Comparison of ENCODE assay signal across 11 mouse cellular contexts in genomic region chr7:4842077-4842476, GRCm38 (mm10). TPM values are rescaled to one million over a fixed set of nuclear protein-coding genes. Genes with fewer than 3 reads are reported as not detected.
DNase-seq lines count a peak whose midpoint lies in the region; ATAC-seq and TF ChIP-seq lines count a peak whose summit lies in the region.
"Had no signal": no experiment of that assay in that cellular context is flagged by ENCODE, and none has a peak within 500 bp of the region (broad histone marks: within the 10 kb centered on the region; RNA-seq: fewer than 3 reads in every experiment).

No protein-coding gene starts in this region.

- 53% methylated on average over 5 of the region's 5 CpGs for WGBS in heart, embryonic 15.5 days
- WGBS in forebrain, embryonic 15.5 days = 42% methylated on average over 5 of the region's 5 CpGs
- WGBS in neural tube, embryonic 14.5 days = 38% methylated on average over 5 of the region's 5 CpGs
- 57% methylated on average over 5 of the region's 5 CpGs for WGBS in heart, embryonic 12.5 days
- 71% methylated on average over 5 of the region's 5 CpGs for WGBS in thymus, adult 2 months

- no peak for DNase-seq in heart, adult 18-20 months
- DNase-seq in layer of hippocampus, postnatal 14 days (ENCODE audit: low spot score in 2 of 2) = peak; percentile 58 to 71
- DNase-seq in embryo, embryonic 11 days = no peak
- DNase-seq in thymus, adult 2 months = no peak
- DNase-seq: B cell, adult 2 months; heart, postnatal 14 days had no signal

- no peak overlapping the region for H3K27ac ChIP-seq in heart, embryonic 15.5 days
- H3K27ac ChIP-seq in forebrain, embryonic 15.5 days (replicated peaks) = peak overlapping the region; percentile 80
- H3K27ac ChIP-seq in neural tube, embryonic 14.5 days (ENCODE audit: low read depth, low read length) = peak overlapping the region; percentile 52
- no peak overlapping the region for H3K27ac ChIP-seq in heart, embryonic 12.5 days (ENCODE audit: poor library complexity, severe bottlenecking)
- H3K27ac ChIP-seq in thymus, adult 2 months (ENCODE audit: control insufficient read depth, insufficient read depth, low read length) = no peak overlapping the region
- H3K27ac ChIP-seq: limb, embryonic 15.5 days had no signal

- H3K36me3 ChIP-seq in heart, embryonic 15.5 days = no peaks in the 10 kb centered on the region
- H3K36me3 ChIP-seq in forebrain, embryonic 15.5 days = no peaks in the 10 kb centered on the region
- H3K36me3 ChIP-seq in neural tube, embryonic 14.5 days (ENCODE audit: control insufficient read depth, insufficient read depth, low read length) = no peaks in the 10 kb centered on the region
- H3K36me3 ChIP-seq in heart, embryonic 12.5 days = no peaks in the 10 kb centered on the region
- H3K36me3 ChIP-seq in thymus, adult 2 months (ENCODE audit: control insufficient read depth, insufficient read depth, low read length) = no peaks in the 10 kb centered on the region
- H3K36me3 ChIP-seq: limb, embryonic 15.5 days had no signal

- TF ChIP-seq CTCF in thymus, adult 2 months (IDR thresholded peaks at IDR 0.05; ENCODE audit: borderline replicate concordance, control insufficient read depth, extremely low read depth, insufficient read depth, low read length, poor library complexity) = no peak

- H3K27me3 ChIP-seq in heart, embryonic 15.5 days = peaks cover 98% of the 10 kb centered on the region
- H3K27me3 ChIP-seq in forebrain, embryonic 15.5 days = peaks cover 3% of the 10 kb centered on the region; the same call in 1 of the 2 replicates
- H3K27me3 ChIP-seq in neural tube, embryonic 14.5 days (ENCODE audit: control insufficient read depth, insufficient read depth, low read length) = no peaks in the 10 kb centered on the region
- peaks cover 97% of the 10 kb centered on the region for H3K27me3 ChIP-seq in heart, embryonic 12.5 days (replicated peaks)
- H3K27me3 ChIP-seq in thymus, adult 2 months (ENCODE audit: control insufficient read depth, insufficient read depth, low read length) = peaks cover 24% of the 10 kb centered on the region; the same call in 1 of the 2 replicates

- no peak for ATAC-seq in heart, embryonic 15.5 days (replicated peaks; ENCODE audit: insufficient number of reproducible peaks, insufficient read depth, low FRiP score, low read depth)
- ATAC-seq in forebrain, embryonic 15.5 days (replicated peaks) = peak; percentile 17
- no peak for ATAC-seq in neural tube, embryonic 14.5 days (ENCODE audit: low read depth)
- no peak for ATAC-seq in heart, embryonic 12.5 days (ENCODE audit: insufficient number of reproducible peaks, low FRiP score)

- H3K9ac ChIP-seq in heart, embryonic 15.5 days = no peak overlapping the region
- peak overlapping the region; percentile 15 for H3K9ac ChIP-seq in forebrain, embryonic 15.5 days (replicated peaks)
- peak overlapping the region; percentile 71 for H3K9ac ChIP-seq in neural tube, embryonic 14.5 days (replicated peaks; ENCODE audit: low read depth, low read length)
- H3K9ac ChIP-seq in heart, embryonic 12.5 days = no peak overlapping the region
- H3K9ac ChIP-seq: limb, embryonic 15.5 days had no signal

- peaks cover 17% of the 10 kb centered on the region for H3K4me1 ChIP-seq in heart, embryonic 15.5 days (replicated peaks)
- peaks cover 34% of the 10 kb centered on the region for H3K4me1 ChIP-seq in forebrain, embryonic 15.5 days
- H3K4me1 ChIP-seq in neural tube, embryonic 14.5 days (ENCODE audit: control insufficient read depth, insufficient read depth, low read length) = peaks cover 20% of the 10 kb centered on the region
- peaks cover 31% of the 10 kb centered on the region for H3K4me1 ChIP-seq in heart, embryonic 12.5 days (replicated peaks)
- peaks cover 7% of the 10 kb centered on the region; the same call in 1 of the 2 replicates for H3K4me1 ChIP-seq in thymus, adult 2 months (replicated peaks; ENCODE audit: control insufficient read depth, insufficient read depth, low read length)

- no peak overlapping the region for H3K4me2 ChIP-seq in heart, embryonic 15.5 days
- H3K4me2 ChIP-seq in forebrain, embryonic 15.5 days (replicated peaks) = peak overlapping the region; percentile 90
- peak overlapping the region; percentile 79 for H3K4me2 ChIP-seq in neural tube, embryonic 14.5 days (ENCODE audit: low read depth, low read length)
- H3K4me2 ChIP-seq in heart, embryonic 12.5 days = no peak overlapping the region

- H3K4me3 ChIP-seq in heart, embryonic 15.5 days = 0 out of 2 replicates have a peak overlapping the region, but pooled peaks have one; percentile 24
- H3K4me3 ChIP-seq in forebrain, embryonic 15.5 days = peak overlapping the region; percentile 68
- peak overlapping the region; percentile 59 for H3K4me3 ChIP-seq in neural tube, embryonic 14.5 days (ENCODE audit: low read depth, low read length)
- no peak overlapping the region for H3K4me3 ChIP-seq in heart, embryonic 12.5 days
- H3K4me3 ChIP-seq in thymus, adult 2 months (ENCODE audit: control insufficient read depth, insufficient read depth, low read length) = no peak overlapping the region

- TF ChIP-seq POLR2A in thymus, adult 2 months (IDR thresholded peaks at IDR 0.05; ENCODE audit: control insufficient read depth, extremely low read depth, insufficient read depth, low read length, poor library complexity) = no peak

- H3K9me3 ChIP-seq in heart, embryonic 15.5 days (replicated peaks) = no peaks in the 10 kb centered on the region
- H3K9me3 ChIP-seq in forebrain, embryonic 15.5 days = no peaks in the 10 kb centered on the region
- H3K9me3 ChIP-seq in neural tube, embryonic 14.5 days (ENCODE audit: control insufficient read depth, low read length) = no peaks in the 10 kb centered on the region
- peaks cover 11% of the 10 kb centered on the region for H3K9me3 ChIP-seq in heart, embryonic 12.5 days (replicated peaks)
- H3K9me3 ChIP-seq: limb, embryonic 15.5 days had no signal

RNA-seq across cellular contexts. Expression of gene Shisa7, which starts 2.4 kb away (rescaled TPM):
- polyA plus RNA-seq in heart, embryonic 15.5 days (2015; fragmentation: Nextera tagmentation; extraction: Ambion mirVana) = 0.05 and 0.14 TPM in 2 replicates
- not detected for total RNA-seq in heart, adult 18-20 months (2021)
- 8.8 and 10.7 TPM in 2 replicates for polyA plus RNA-seq in forebrain, embryonic 15.5 days (2015; fragmentation: Nextera tagmentation; extraction: Ambion mirVana)
- total RNA-seq in layer of hippocampus, postnatal 14 days (2021) = 100 to 1,000 TPM; 134 to 137 TPM
- polyA plus RNA-seq in neural tube, embryonic 14.5 days (2014; fragmentation: Nextera tagmentation; extraction: Ambion mirVana) = 16.8 and 18.7 TPM in 2 replicates
- 0.05 TPM in 1 of 2 replicates, not detected in the other for polyA plus RNA-seq in heart, embryonic 12.5 days (2016; fragmentation: Nextera tagmentation; extraction: Ambion mirVana)
- 0.48 and 0.74 TPM in 2 replicates for polyA plus RNA-seq in thymus, adult 2 months (2012; rRNA removed)

RNA-seq across cellular contexts. Expression of gene Isoc2b, which starts 28.0 kb away (rescaled TPM):
- polyA plus RNA-seq in heart, embryonic 15.5 days (2015; fragmentation: Nextera tagmentation; extraction: Ambion mirVana) = 3.0 and 4.8 TPM in 2 replicates
- total RNA-seq in heart, adult 18-20 months (2021) = 1 to 10 TPM; 3.5 to 6.3 TPM
- polyA plus RNA-seq in forebrain, embryonic 15.5 days (2015; fragmentation: Nextera tagmentation; extraction: Ambion mirVana) = 3.7 and 4.8 TPM in 2 replicates
- 1 to 10 TPM; 3.2 to 5.5 TPM for total RNA-seq in layer of hippocampus, postnatal 14 days (2021)
- polyA plus RNA-seq in neural tube, embryonic 14.5 days (2014; fragmentation: Nextera tagmentation; extraction: Ambion mirVana) = 3.2 and 3.9 TPM in 2 replicates
- 3.9 and 4.4 TPM in 2 replicates for polyA plus RNA-seq in heart, embryonic 12.5 days (2016; fragmentation: Nextera tagmentation; extraction: Ambion mirVana)
- 21.8 and 23.6 TPM in 2 replicates for polyA plus RNA-seq in thymus, adult 2 months (2012; rRNA removed)

RNA-seq across cellular contexts. Expression of gene Ube2s, which starts 29.7 kb away (rescaled TPM):
- 283 and 347 TPM in 2 replicates for polyA plus RNA-seq in heart, embryonic 15.5 days (2015; fragmentation: Nextera tagmentation; extraction: Ambion mirVana)
- total RNA-seq in heart, adult 18-20 months (2021) = 100 to 1,000 TPM in 1 of 2 experiments, 10 to 100 TPM in 1; 93.4 to 105 TPM
- polyA plus RNA-seq in forebrain, embryonic 15.5 days (2015; fragmentation: Nextera tagmentation; extraction: Ambion mirVana) = 363 and 383 TPM in 2 replicates
- 100 to 1,000 TPM; 103 to 123 TPM for total RNA-seq in layer of hippocampus, postnatal 14 days (2021)
- polyA plus RNA-seq in neural tube, embryonic 14.5 days (2014; fragmentation: Nextera tagmentation; extraction: Ambion mirVana) = 249 and 263 TPM in 2 replicates
- 344 and 363 TPM in 2 replicates for polyA plus RNA-seq in heart, embryonic 12.5 days (2016; fragmentation: Nextera tagmentation; extraction: Ambion mirVana)
- 970 and 1,071 TPM in 2 replicates for polyA plus RNA-seq in thymus, adult 2 months (2012; rRNA removed)

RNA-seq across cellular contexts. Expression of gene Isoc2a, which starts 34.9 kb away (rescaled TPM):
- polyA plus RNA-seq in heart, embryonic 15.5 days (2015; fragmentation: Nextera tagmentation; extraction: Ambion mirVana) = 1.3 and 1.6 TPM in 2 replicates
- total RNA-seq in heart, adult 18-20 months (2021) = 10 to 100 TPM; 55.3 to 57.3 TPM
- polyA plus RNA-seq in forebrain, embryonic 15.5 days (2015; fragmentation: Nextera tagmentation; extraction: Ambion mirVana) = 0.65 and 0.76 TPM in 2 replicates
- total RNA-seq in layer of hippocampus, postnatal 14 days (2021) = 1 to 10 TPM; 8.9 to 9.8 TPM
- 0.58 and 0.76 TPM in 2 replicates for polyA plus RNA-seq in neural tube, embryonic 14.5 days (2014; fragmentation: Nextera tagmentation; extraction: Ambion mirVana)
- polyA plus RNA-seq in heart, embryonic 12.5 days (2016; fragmentation: Nextera tagmentation; extraction: Ambion mirVana) = 0.74 and 1.0 TPM in 2 replicates
- polyA plus RNA-seq in thymus, adult 2 months (2012; rRNA removed) = 20.3 and 20.5 TPM in 2 replicates

RNA-seq across cellular contexts. Expression of gene Rpl28, which starts 49.4 kb away (rescaled TPM):
- polyA plus RNA-seq in heart, embryonic 15.5 days (2015; fragmentation: Nextera tagmentation; extraction: Ambion mirVana) = 197 and 209 TPM in 2 replicates
- total RNA-seq in heart, adult 18-20 months (2021) = 100 to 1,000 TPM; 468 to 578 TPM
- 224 and 256 TPM in 2 replicates for polyA plus RNA-seq in forebrain, embryonic 15.5 days (2015; fragmentation: Nextera tagmentation; extraction: Ambion mirVana)
- 100 to 1,000 TPM; 498 to 526 TPM for total RNA-seq in layer of hippocampus, postnatal 14 days (2021)
- 154 and 173 TPM in 2 replicates for polyA plus RNA-seq in neural tube, embryonic 14.5 days (2014; fragmentation: Nextera tagmentation; extraction: Ambion mirVana)
- 279 and 284 TPM in 2 replicates for polyA plus RNA-seq in heart, embryonic 12.5 days (2016; fragmentation: Nextera tagmentation; extraction: Ambion mirVana)
- polyA plus RNA-seq in thymus, adult 2 months (2012; rRNA removed) = 367 and 512 TPM in 2 replicates

Comparison
In these comparisons a context has a peak if more than half of its experiments do, and no peak if none do; other contexts are left out.
1. H3K4me3 ChIP-seq: peak in heart, embryonic 15.5 days (single experiment), forebrain, embryonic 15.5 days (single experiment) and neural tube, embryonic 14.5 days (single experiment); none in heart, embryonic 12.5 days (single experiment) and thymus, adult 2 months (single experiment).
2. H3K27ac ChIP-seq: peak in forebrain, embryonic 15.5 days (single experiment) and neural tube, embryonic 14.5 days (single experiment); none in heart, embryonic 15.5 days (single experiment), heart, embryonic 12.5 days (single experiment) and thymus, adult 2 months (single experiment).
3. H3K4me2 ChIP-seq: peak in forebrain, embryonic 15.5 days (single experiment) and neural tube, embryonic 14.5 days (single experiment); none in heart, embryonic 15.5 days (single experiment) and heart, embryonic 12.5 days (single experiment).
4. H3K9ac ChIP-seq: peak in forebrain, embryonic 15.5 days (single experiment) and neural tube, embryonic 14.5 days (single experiment); none in heart, embryonic 15.5 days (single experiment) and heart, embryonic 12.5 days (single experiment).
5. DNase-seq: peak in layer of hippocampus, postnatal 14 days (2 of 2); none in heart, adult 18-20 months (0 of 2), embryo, embryonic 11 days (single experiment) and thymus, adult 2 months (single experiment).